Mouse (Mus musculus): ENCODE data around the gene Tnik. TPM values are rescaled to one million over a fixed set of nuclear protein-coding genes. Genes with fewer than 3 reads are reported as not detected.
A peak's percentile ranks its signal among the peaks of the same experiment; 100 is the strongest.

Tnik gene
- polyA plus RNA-seq, 1 experiment from 2014 or later: 106 TPM

GRCm38 (mm10) chr3:28523004-28523482 is 260.0 kb downstream of the Tnik start:
- no peaks in the 10 kb centered on the region for H3K9me3 ChIP-seq (ENCODE audit: control insufficient read depth, low read length)
- no peaks in the 10 kb centered on the region for H3K36me3 ChIP-seq (ENCODE audit: control insufficient read depth, insufficient read depth, low read length)
- no peak overlapping the region for H3K4me3 ChIP-seq (ENCODE audit: low read depth, low read length)
- H3K9ac ChIP-seq (replicated peaks; ENCODE audit: low read depth, low read length): no peak overlapping the region
- peak; percentile 46; the same call in 1 of the 2 replicates for ATAC-seq (ENCODE audit: low read depth)
- WGBS: 36% methylated on average over 6 of the region's 6 CpGs
- no peak overlapping the region for H3K4me2 ChIP-seq (ENCODE audit: low read depth, low read length)
- H3K4me1 ChIP-seq (ENCODE audit: control insufficient read depth, insufficient read depth, low read length): peaks cover 11% of the 10 kb centered on the region; the same call in 1 of the 2 replicates
- H3K27me3 ChIP-seq (ENCODE audit: control insufficient read depth, insufficient read depth, low read length): no peaks in the 10 kb centered on the region
- peak overlapping the region; percentile 22; the same call in 1 of the 2 replicates for H3K27ac ChIP-seq (ENCODE audit: low read depth, low read length)

GRCm38 (mm10) chr3:28523541-28524165 is 260.6 kb downstream of the Tnik start:
- ATAC-seq (ENCODE audit: low read depth): no peak
- WGBS: 26% methylated on average over 4 of the region's 4 CpGs
- Histone ChIP-seq H3K36me3 (ENCODE audit: control insufficient read depth, insufficient read depth, low read length) (no peaks in the 10 kb centered on the region), H3K4me2 (ENCODE audit: low read depth, low read length) (no peak overlapping the region), H3K27me3 (ENCODE audit: control insufficient read depth, insufficient read depth, low read length) (no peaks in the 10 kb centered on the region), H3K9me3 (ENCODE audit: control insufficient read depth, low read length) (no peaks in the 10 kb centered on the region), H3K9ac (replicated peaks; ENCODE audit: low read depth, low read length) (no peak overlapping the region), H3K4me1 (ENCODE audit: control insufficient read depth, insufficient read depth, low read length) (peaks cover 11% of the 10 kb centered on the region; the same call in 1 of the 2 replicates), H3K27ac (ENCODE audit: low read depth, low read length) (no peak overlapping the region), H3K4me3 (ENCODE audit: low read depth, low read length) (no peak overlapping the region)

- Histone ChIP-seq H3K4me3 (ENCODE audit: low read depth, low read length) (no peak overlapping the region), H3K36me3 (ENCODE audit: control insufficient read depth, insufficient read depth, low read length) (no peaks in the 10 kb centered on the region), H3K9me3 (ENCODE audit: control insufficient read depth, low read length) (no peaks in the 10 kb centered on the region), H3K9ac (replicated peaks; ENCODE audit: low read depth, low read length) (no peak overlapping the region), H3K4me1 (ENCODE audit: control insufficient read depth, insufficient read depth, low read length) (peaks cover 11% of the 10 kb centered on the region; the same call in 1 of the 2 replicates), H3K27ac (ENCODE audit: low read depth, low read length) (no peak overlapping the region), H3K27me3 (ENCODE audit: control insufficient read depth, insufficient read depth, low read length) (no peaks in the 10 kb centered on the region), H3K4me2 (ENCODE audit: low read depth, low read length) (no peak overlapping the region)
- WGBS: 87% methylated on average over 3 of the region's 3 CpGs
- no peak for ATAC-seq (ENCODE audit: low read depth)
Measured at GRCm38 (mm10) chr3:28524562-28524961, 261.5 kb downstream of the Tnik start.

GRCm38 (mm10) chr3:28526671-28527070 is 263.7 kb downstream of the Tnik start:
- ATAC-seq (ENCODE audit: low read depth): no peak
- Histone ChIP-seq H3K9me3 (ENCODE audit: control insufficient read depth, low read length) (no peaks in the 10 kb centered on the region), H3K27ac (ENCODE audit: low read depth, low read length) (no peak overlapping the region), H3K4me1 (ENCODE audit: control insufficient read depth, insufficient read depth, low read length) (peaks cover 11% of the 10 kb centered on the region; the same call in 1 of the 2 replicates), H3K36me3 (ENCODE audit: control insufficient read depth, insufficient read depth, low read length) (no peaks in the 10 kb centered on the region), H3K9ac (replicated peaks; ENCODE audit: low read depth, low read length) (no peak overlapping the region), H3K4me2 (ENCODE audit: low read depth, low read length) (no peak overlapping the region), H3K4me3 (ENCODE audit: low read depth, low read length) (no peak overlapping the region), H3K27me3 (ENCODE audit: control insufficient read depth, insufficient read depth, low read length) (no peaks in the 10 kb centered on the region)
- 72% methylated on average over 2 of the region's 2 CpGs for WGBS

GRCm38 (mm10) chr3:28527231-28527630 is 264.2 kb downstream of the Tnik start:
- Histone ChIP-seq H3K4me3 (ENCODE audit: low read depth, low read length) (no peak overlapping the region), H3K36me3 (ENCODE audit: control insufficient read depth, insufficient read depth, low read length) (no peaks in the 10 kb centered on the region), H3K27me3 (ENCODE audit: control insufficient read depth, insufficient read depth, low read length) (no peaks in the 10 kb centered on the region), H3K27ac (ENCODE audit: low read depth, low read length) (no peak overlapping the region), H3K4me1 (ENCODE audit: control insufficient read depth, insufficient read depth, low read length) (peaks cover 11% of the 10 kb centered on the region; the same call in 1 of the 2 replicates), H3K9ac (replicated peaks; ENCODE audit: low read depth, low read length) (no peak overlapping the region), H3K9me3 (ENCODE audit: control insufficient read depth, low read length) (no peaks in the 10 kb centered on the region), H3K4me2 (ENCODE audit: low read depth, low read length) (no peak overlapping the region)
- no peak for ATAC-seq (ENCODE audit: low read depth)
- WGBS: 99% methylated on average over 4 of the region's 4 CpGs

- 80% methylated on average over 4 of the region's 4 CpGs for WGBS
- no peak overlapping the region for H3K4me2 ChIP-seq (ENCODE audit: low read depth, low read length)
- no peak for ATAC-seq (ENCODE audit: low read depth)
- no peaks in the 10 kb centered on the region for H3K27me3 ChIP-seq (ENCODE audit: control insufficient read depth, insufficient read depth, low read length)
- no peaks in the 10 kb centered on the region for H3K9me3 ChIP-seq (ENCODE audit: control insufficient read depth, low read length)
- no peak overlapping the region for H3K27ac ChIP-seq (ENCODE audit: low read depth, low read length)
- H3K36me3 ChIP-seq (ENCODE audit: control insufficient read depth, insufficient read depth, low read length): no peaks in the 10 kb centered on the region
- H3K4me3 ChIP-seq (ENCODE audit: low read depth, low read length): no peak overlapping the region
- H3K9ac ChIP-seq (replicated peaks; ENCODE audit: low read depth, low read length): no peak overlapping the region
- no peaks in the 10 kb centered on the region for H3K4me1 ChIP-seq (ENCODE audit: control insufficient read depth, insufficient read depth, low read length)
Measured at GRCm38 (mm10) chr3:28529548-28529947, 266.5 kb downstream of the Tnik start.

GRCm38 (mm10) chr3:28531294-28531956 is 268.4 kb downstream of the Tnik start:
- WGBS: 73% methylated on average over 15 of the region's 15 CpGs
- H3K4me1 ChIP-seq (ENCODE audit: control insufficient read depth, insufficient read depth, low read length): no peaks in the 10 kb centered on the region
- no peaks in the 10 kb centered on the region for H3K9me3 ChIP-seq (ENCODE audit: control insufficient read depth, low read length)
- no peak overlapping the region for H3K4me2 ChIP-seq (ENCODE audit: low read depth, low read length)
- peak; percentile 58 for ATAC-seq (ENCODE audit: low read depth)
- no peak overlapping the region for H3K9ac ChIP-seq (replicated peaks; ENCODE audit: low read depth, low read length)
- no peak overlapping the region for H3K27ac ChIP-seq (ENCODE audit: low read depth, low read length)
- no peaks in the 10 kb centered on the region for H3K27me3 ChIP-seq (ENCODE audit: control insufficient read depth, insufficient read depth, low read length)
- H3K4me3 ChIP-seq (ENCODE audit: low read depth, low read length): no peak overlapping the region
- no peaks in the 10 kb centered on the region for H3K36me3 ChIP-seq (ENCODE audit: control insufficient read depth, insufficient read depth, low read length)

- no peak overlapping the region for H3K4me3 ChIP-seq (ENCODE audit: low read depth, low read length)
- no peak for ATAC-seq (ENCODE audit: low read depth)
- no peak overlapping the region for H3K9ac ChIP-seq (replicated peaks; ENCODE audit: low read depth, low read length)
- no peaks in the 10 kb centered on the region for H3K9me3 ChIP-seq (ENCODE audit: control insufficient read depth, low read length)
- H3K36me3 ChIP-seq (ENCODE audit: control insufficient read depth, insufficient read depth, low read length): no peaks in the 10 kb centered on the region
- no peak overlapping the region for H3K4me2 ChIP-seq (ENCODE audit: low read depth, low read length)
- no peaks in the 10 kb centered on the region for H3K4me1 ChIP-seq (ENCODE audit: control insufficient read depth, insufficient read depth, low read length)
- no peak overlapping the region for H3K27ac ChIP-seq (ENCODE audit: low read depth, low read length)
- 94% methylated on average over 7 of the region's 7 CpGs for WGBS
- no peaks in the 10 kb centered on the region for H3K27me3 ChIP-seq (ENCODE audit: control insufficient read depth, insufficient read depth, low read length)
Measured at GRCm38 (mm10) chr3:28532666-28533065, 269.7 kb downstream of the Tnik start.

- no peak overlapping the region for H3K4me3 ChIP-seq (ENCODE audit: low read depth, low read length)
- no peak for ATAC-seq (ENCODE audit: low read depth)
- H3K4me1 ChIP-seq (ENCODE audit: control insufficient read depth, insufficient read depth, low read length): no peaks in the 10 kb centered on the region
- H3K36me3 ChIP-seq (ENCODE audit: control insufficient read depth, insufficient read depth, low read length): peaks cover 4% of the 10 kb centered on the region; the same call in 1 of the 2 replicates
- WGBS: 92% methylated on average over 5 of the region's 5 CpGs
- no peaks in the 10 kb centered on the region for H3K27me3 ChIP-seq (ENCODE audit: control insufficient read depth, insufficient read depth, low read length)
- no peak overlapping the region for H3K9ac ChIP-seq (replicated peaks; ENCODE audit: low read depth, low read length)
- H3K9me3 ChIP-seq (ENCODE audit: control insufficient read depth, low read length): no peaks in the 10 kb centered on the region
- H3K27ac ChIP-seq (ENCODE audit: low read depth, low read length): no peak overlapping the region
- no peak overlapping the region for H3K4me2 ChIP-seq (ENCODE audit: low read depth, low read length)
Measured at GRCm38 (mm10) chr3:28540121-28540520, 277.1 kb downstream of the Tnik start.
